Mouse (Mus musculus): Measurements from ENCODE around the gene Creld2. TPM values are rescaled to one million over a fixed set of nuclear protein-coding genes. Genes with fewer than 3 reads are reported as not detected.

Gene Creld2
- polyA plus RNA-seq, 1 experiment from 2014 or later: 59.5 TPM

GRCm38 (mm10) chr15:88862881-88863694 is 43.6 kb downstream of the Creld2 start:
- H3K27me3 ChIP-seq (ENCODE audit: control insufficient read depth, insufficient read depth, low read length): no peaks in the 10 kb centered on the region
- under 1% methylated on average over 88 of the region's 98 CpGs for WGBS
- H3K9ac ChIP-seq: peak overlapping the region; percentile 94
- peak; percentile 34 for DNase-seq (ENCODE audit: low spot score)
- no peaks in the 10 kb centered on the region for H3K9me3 ChIP-seq (ENCODE audit: control insufficient read depth, low read length)
- H3K4me3 ChIP-seq (replicated peaks; ENCODE audit: low read length): peak overlapping the region; percentile 97
- peak overlapping the region; percentile 98 for H3K27ac ChIP-seq
- peaks cover 22% of the 10 kb centered on the region for H3K4me1 ChIP-seq (replicated peaks; ENCODE audit: control insufficient read depth, insufficient read depth, low read length)
- peak overlapping the region; percentile 88 for H3K4me2 ChIP-seq (replicated peaks)
- peaks cover 31% of the 10 kb centered on the region for H3K36me3 ChIP-seq (replicated peaks; ENCODE audit: control insufficient read depth, insufficient read depth)
- ATAC-seq (ENCODE audit: low FRiP score): 0 out of 2 replicates have a peak, but pooled peaks have one; percentile 2

- H3K4me3 ChIP-seq (replicated peaks; ENCODE audit: low read length): peak overlapping the region; percentile 97
- H3K4me2 ChIP-seq (replicated peaks): peak overlapping the region; percentile 88
- H3K36me3 ChIP-seq (replicated peaks; ENCODE audit: control insufficient read depth, insufficient read depth): peaks cover 31% of the 10 kb centered on the region
- H3K27me3 ChIP-seq (ENCODE audit: control insufficient read depth, insufficient read depth, low read length): no peaks in the 10 kb centered on the region
- H3K27ac ChIP-seq: peak overlapping the region; percentile 98
- ATAC-seq (ENCODE audit: low FRiP score) (peak; percentile 68), DNase-seq (ENCODE audit: low spot score) (peak; percentile 78)
- no peaks in the 10 kb centered on the region for H3K9me3 ChIP-seq (ENCODE audit: control insufficient read depth, low read length)
- 0% methylated on average over 27 of the region's 39 CpGs for WGBS
- peak overlapping the region; percentile 94 for H3K9ac ChIP-seq
- peaks cover 22% of the 10 kb centered on the region for H3K4me1 ChIP-seq (replicated peaks; ENCODE audit: control insufficient read depth, insufficient read depth, low read length)
These were observed 44.3 kb downstream of the Creld2 start for GRCm38 (mm10) chr15:88863695-88864231.

- ATAC-seq (ENCODE audit: low FRiP score) (0 out of 2 replicates have a peak, but pooled peaks have one; percentile 1), DNase-seq (ENCODE audit: low spot score) (no peak)
- Histone ChIP-seq H3K4me1 (replicated peaks; ENCODE audit: control insufficient read depth, insufficient read depth, low read length) (peaks cover 22% of the 10 kb centered on the region), H3K27ac (peak overlapping the region; percentile 98), H3K4me2 (replicated peaks) (peak overlapping the region; percentile 88), H3K27me3 (ENCODE audit: control insufficient read depth, insufficient read depth, low read length) (no peaks in the 10 kb centered on the region), H3K36me3 (replicated peaks; ENCODE audit: control insufficient read depth, insufficient read depth) (peaks cover 31% of the 10 kb centered on the region), H3K9me3 (ENCODE audit: control insufficient read depth, low read length) (no peaks in the 10 kb centered on the region), H3K9ac (peak overlapping the region; percentile 94), H3K4me3 (replicated peaks; ENCODE audit: low read length) (peak overlapping the region; percentile 97)
- 35% methylated on average over 22 of the region's 22 CpGs for WGBS
These were observed 45.0 kb downstream of the Creld2 start for GRCm38 (mm10) chr15:88864270-88865030.

- DNase-seq (ENCODE audit: low spot score) (no peak), ATAC-seq (ENCODE audit: low FRiP score) (no peak)
- Histone ChIP-seq H3K27ac (no peak overlapping the region), H3K9ac (0 out of 2 replicates have a peak overlapping the region, but pooled peaks have one; percentile 16), H3K36me3 (replicated peaks; ENCODE audit: control insufficient read depth, insufficient read depth) (peaks cover 31% of the 10 kb centered on the region), H3K4me3 (replicated peaks; ENCODE audit: low read length) (0 out of 2 replicates have a peak overlapping the region, but pooled peaks have one; percentile 97), H3K27me3 (ENCODE audit: control insufficient read depth, insufficient read depth, low read length) (no peaks in the 10 kb centered on the region), H3K4me1 (replicated peaks; ENCODE audit: control insufficient read depth, insufficient read depth, low read length) (peaks cover 22% of the 10 kb centered on the region), H3K9me3 (ENCODE audit: control insufficient read depth, low read length) (no peaks in the 10 kb centered on the region), H3K4me2 (replicated peaks) (peak overlapping the region; percentile 88; the same call in 1 of the 2 replicates)
- WGBS: 93% methylated on average over 14 of the region's 14 CpGs
These were observed 45.6 kb downstream of the Creld2 start for GRCm38 (mm10) chr15:88865061-88865460.

- H3K4me1 ChIP-seq (replicated peaks; ENCODE audit: control insufficient read depth, insufficient read depth, low read length): peaks cover 22% of the 10 kb centered on the region
- H3K36me3 ChIP-seq (replicated peaks; ENCODE audit: control insufficient read depth, insufficient read depth): peaks cover 31% of the 10 kb centered on the region
- no peaks in the 10 kb centered on the region for H3K9me3 ChIP-seq (ENCODE audit: control insufficient read depth, low read length)
- H3K27me3 ChIP-seq (ENCODE audit: control insufficient read depth, insufficient read depth, low read length): no peaks in the 10 kb centered on the region
- WGBS: 87% methylated on average over 4 of the region's 4 CpGs
- no peak overlapping the region for H3K27ac ChIP-seq
- H3K4me2 ChIP-seq (replicated peaks): no peak overlapping the region
- ATAC-seq (ENCODE audit: low FRiP score): no peak
- H3K4me3 ChIP-seq (replicated peaks; ENCODE audit: low read length): no peak overlapping the region
- no peak for DNase-seq (ENCODE audit: low spot score)
- H3K9ac ChIP-seq: no peak overlapping the region
These were observed 46.6 kb downstream of the Creld2 start for GRCm38 (mm10) chr15:88865888-88866695.

- Histone ChIP-seq H3K4me3 (replicated peaks; ENCODE audit: low read length) (no peak overlapping the region), H3K9ac (no peak overlapping the region), H3K27me3 (ENCODE audit: control insufficient read depth, insufficient read depth, low read length) (no peaks in the 10 kb centered on the region), H3K4me2 (replicated peaks) (no peak overlapping the region), H3K27ac (no peak overlapping the region), H3K4me1 (replicated peaks; ENCODE audit: control insufficient read depth, insufficient read depth, low read length) (peaks cover 17% of the 10 kb centered on the region), H3K9me3 (ENCODE audit: control insufficient read depth, low read length) (no peaks in the 10 kb centered on the region), H3K36me3 (replicated peaks; ENCODE audit: control insufficient read depth, insufficient read depth) (peaks cover 31% of the 10 kb centered on the region)
- DNase-seq (ENCODE audit: low spot score): no peak
- no peak for ATAC-seq (ENCODE audit: low FRiP score)
- 65% methylated on average over 7 of the region's 7 CpGs for WGBS
These were observed 47.5 kb downstream of the Creld2 start for GRCm38 (mm10) chr15:88866934-88867356.

- Histone ChIP-seq H3K27ac (no peak overlapping the region), H3K4me2 (replicated peaks) (no peak overlapping the region), H3K4me1 (replicated peaks; ENCODE audit: control insufficient read depth, insufficient read depth, low read length) (peaks cover 17% of the 10 kb centered on the region), H3K36me3 (replicated peaks; ENCODE audit: control insufficient read depth, insufficient read depth) (peaks cover 31% of the 10 kb centered on the region), H3K9me3 (ENCODE audit: control insufficient read depth, low read length) (no peaks in the 10 kb centered on the region), H3K4me3 (replicated peaks; ENCODE audit: low read length) (no peak overlapping the region), H3K27me3 (ENCODE audit: control insufficient read depth, insufficient read depth, low read length) (no peaks in the 10 kb centered on the region), H3K9ac (no peak overlapping the region)
- WGBS: 38% methylated on average over 5 of the region's 5 CpGs
- DNase-seq (ENCODE audit: low spot score): no peak
- no peak for ATAC-seq (ENCODE audit: low FRiP score)
These were observed 48.0 kb downstream of the Creld2 start for GRCm38 (mm10) chr15:88867368-88868023.

- H3K4me2 ChIP-seq (replicated peaks): no peak overlapping the region
- 93% methylated on average over 6 of the region's 6 CpGs for WGBS
- H3K27me3 ChIP-seq (ENCODE audit: control insufficient read depth, insufficient read depth, low read length): no peaks in the 10 kb centered on the region
- H3K9ac ChIP-seq: no peak overlapping the region
- H3K9me3 ChIP-seq (ENCODE audit: control insufficient read depth, low read length): no peaks in the 10 kb centered on the region
- peaks cover 17% of the 10 kb centered on the region for H3K4me1 ChIP-seq (replicated peaks; ENCODE audit: control insufficient read depth, insufficient read depth, low read length)
- H3K36me3 ChIP-seq (replicated peaks; ENCODE audit: control insufficient read depth, insufficient read depth): peaks cover 31% of the 10 kb centered on the region
- DNase-seq (ENCODE audit: low spot score) (no peak), ATAC-seq (ENCODE audit: low FRiP score) (no peak)
- no peak overlapping the region for H3K4me3 ChIP-seq (replicated peaks; ENCODE audit: low read length)
- H3K27ac ChIP-seq: no peak overlapping the region
These were observed 48.7 kb downstream of the Creld2 start for GRCm38 (mm10) chr15:88868024-88868742.
